Mouse (Mus musculus) liver, embryonic 14.5 days (tissue): ENCODE measurements around the gene Tspan3.

ENCODE experiments used
- CTCF ChIP-seq: IDR thresholded peaks from 2 replicates; pipeline ENCODE4 v1.5.1; 2016; ENCODE audit warnings: antibody characterized with exemption, low read depth, control low read depth
- EP300 ChIP-seq: IDR thresholded peaks from 2 replicates; pipeline ENCODE4 v1.6.1; 2016; ENCODE audit warnings: antibody characterized with exemption, low read depth

DNA sequence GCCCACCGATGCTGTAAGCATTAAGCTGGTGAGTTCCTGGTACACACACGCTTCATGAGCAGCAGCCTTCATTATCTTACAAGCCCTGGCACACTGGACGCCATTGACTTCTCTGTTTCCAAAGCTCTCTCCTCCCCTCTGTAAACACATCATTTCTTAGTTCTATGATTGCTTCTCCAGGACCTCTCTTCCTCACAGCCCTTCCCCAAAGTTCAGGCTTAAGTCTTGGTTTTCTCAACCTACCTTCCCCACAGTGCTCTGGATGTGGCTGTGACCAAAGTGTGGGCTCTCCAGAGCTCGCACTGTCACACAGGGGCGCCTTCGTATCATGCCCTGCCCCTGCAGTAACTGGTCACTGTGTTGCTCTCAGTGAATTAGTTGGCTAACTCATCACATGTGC lies at the start of gene Tspan3:
- no peak for TF ChIP-seq CTCF
- TF ChIP-seq EP300 = no peak
